Mouse (Mus musculus) C3H10T1/2 (cell line): ENCODE measurements around the gene Dph1. TPM values are rescaled to one million over a fixed set of nuclear protein-coding genes. Genes with fewer than 3 reads are reported as not detected.

Experiments used
- polyA plus RNA-seq, 2 experiments: library from polyadenylated mRNA; unstranded; fragments of >200 nt; fragmentation: generic; extraction: Trizol; gene quantifications; one replicate each; pipeline ENCODE4 v1.2.1; 2012; ENCODE audit warnings: missing spikeins in 2 of 2

Gene Dph1
- 10 to 100 TPM; 13.7 to 17.0 TPM for polyA plus RNA-seq

DNA sequence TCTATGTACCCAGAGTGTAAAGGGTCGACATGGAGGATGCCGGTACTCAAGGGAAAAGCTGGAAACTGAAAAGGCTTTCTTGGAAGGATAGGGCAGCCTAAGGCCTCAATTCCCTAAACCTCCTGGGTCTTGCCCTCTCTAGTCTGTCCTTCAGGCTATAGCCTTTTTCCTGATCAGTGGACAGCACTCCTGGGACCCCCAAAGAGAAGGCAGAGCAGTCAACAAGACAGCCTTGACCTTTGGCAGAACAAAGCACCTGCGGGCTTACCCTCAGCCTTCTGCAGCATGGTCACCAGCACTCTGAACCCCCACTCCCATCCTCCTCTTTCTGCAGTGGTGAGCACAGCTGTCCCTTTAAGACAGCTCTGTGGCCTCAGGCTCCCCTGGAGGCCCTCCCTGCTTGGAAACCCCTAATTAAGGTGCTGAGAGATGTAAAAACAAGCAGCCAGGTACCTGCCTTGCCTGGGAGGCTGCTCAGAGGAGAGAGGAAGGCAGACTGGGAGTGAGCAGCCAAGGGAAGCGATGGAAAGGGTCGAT is at the start of gene Dph1:
TSS of gene Dph1 (minus strand) at position 337 of the 537 bp plus-strand sequence.

DNA sequence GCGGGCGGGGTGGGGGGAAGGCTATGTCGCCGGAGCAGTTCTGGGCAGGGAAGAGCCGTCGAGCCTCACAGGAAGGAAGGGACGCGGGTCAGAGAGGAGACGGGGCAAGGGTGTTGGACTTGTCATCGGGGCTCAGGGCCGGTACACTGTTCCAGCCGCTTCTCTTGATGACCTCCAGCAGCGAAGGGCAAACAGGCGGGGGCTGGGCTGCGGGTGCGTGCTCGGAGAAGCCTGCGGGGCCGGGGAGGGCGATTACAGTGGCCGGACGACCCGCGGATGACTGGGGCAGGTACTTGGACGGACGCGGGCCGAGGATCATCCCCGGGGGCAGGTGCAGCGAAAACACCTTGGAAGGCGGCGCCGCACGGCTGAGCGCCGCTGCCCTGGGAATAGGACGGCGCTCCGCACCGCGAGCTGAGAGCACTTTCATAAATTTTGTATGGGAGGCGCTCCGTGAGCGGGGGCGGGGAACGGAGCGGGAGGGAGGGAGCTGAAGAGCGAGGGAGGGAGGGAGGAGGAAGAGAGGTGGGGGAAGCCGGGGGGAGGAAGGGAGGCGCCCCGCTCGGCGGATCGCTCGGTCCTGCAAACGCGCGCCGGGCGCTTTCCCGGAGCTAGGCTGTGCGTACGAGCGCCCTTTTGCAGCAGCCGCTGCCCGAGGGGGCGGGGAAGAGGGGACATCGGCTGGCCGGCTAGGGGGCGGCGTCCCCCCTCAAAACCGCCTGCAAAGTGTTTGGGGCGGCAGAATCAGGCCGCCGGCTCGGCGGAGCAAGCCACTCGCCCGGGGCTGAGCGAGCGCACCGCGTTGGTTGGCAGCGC is 2.4 kb upstream of the Dph1 start, which contains the start of gene Rtn4rl1:
TSS of gene Rtn4rl1 (plus strand) at position 528 of the 816 bp plus-strand sequence.

DNA sequence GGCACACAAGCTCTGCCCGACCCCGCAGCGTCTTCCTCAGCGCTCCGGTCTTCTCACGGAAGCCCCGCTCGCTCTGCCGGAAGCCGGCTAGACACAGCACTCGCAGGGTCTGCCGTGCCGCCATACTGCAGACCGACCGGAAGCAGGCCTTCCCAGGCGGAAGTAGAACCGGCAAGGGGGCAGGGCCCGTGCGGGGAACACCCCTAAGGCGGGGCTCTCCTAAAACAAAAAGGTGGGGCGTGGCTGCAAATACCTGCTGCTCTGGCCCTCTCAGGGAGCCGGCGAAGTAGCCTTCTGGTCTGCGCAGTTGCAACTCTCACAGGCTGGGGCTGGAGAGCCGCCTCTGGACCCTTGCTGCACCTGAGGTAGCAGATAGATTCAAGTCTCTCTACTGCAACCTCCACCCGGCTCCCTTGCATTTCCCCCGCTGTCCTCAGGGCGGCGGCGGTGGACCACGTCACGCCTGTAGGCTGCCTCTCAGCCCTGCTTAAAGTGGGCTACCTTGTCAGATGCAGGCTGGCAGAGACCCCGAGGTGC is 12.3 kb downstream of the Dph1 start, which contains the start of gene Ovca2:
TSS of gene Ovca2 (minus strand) at position 164 of the 537 bp plus-strand sequence.

DNA sequence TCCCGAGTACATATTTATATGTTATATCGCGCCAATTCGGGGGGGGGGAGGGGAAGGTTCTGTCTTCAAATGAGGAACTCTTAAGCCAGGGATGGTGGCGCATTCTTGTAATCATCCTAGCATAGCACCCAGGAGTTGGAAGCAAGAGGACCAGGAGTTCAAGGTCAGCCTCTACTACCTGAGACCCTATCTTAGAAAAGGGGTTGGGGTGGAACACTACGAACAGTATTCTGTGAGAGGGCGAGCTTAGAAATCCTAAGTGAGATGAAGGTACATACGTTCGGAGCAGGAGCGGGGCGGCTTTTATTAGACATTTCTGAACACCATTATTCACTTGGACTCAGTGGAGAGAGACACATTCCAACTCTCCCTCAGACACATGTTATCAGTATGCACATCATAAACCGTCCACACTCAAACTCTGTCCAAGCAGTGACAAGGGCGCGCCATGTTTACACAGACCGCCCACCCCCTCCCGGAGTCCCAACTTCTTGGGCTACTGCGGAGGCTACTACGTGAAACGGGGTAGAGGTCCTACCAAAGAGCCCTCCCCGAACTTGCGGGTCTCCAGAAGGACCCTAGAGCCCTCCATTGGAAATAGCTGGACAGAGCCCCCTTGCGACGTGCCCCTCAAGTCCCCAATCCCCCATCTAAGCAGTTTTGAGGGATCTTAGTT is 21.5 kb downstream of the Dph1 start, which contains the start of gene Hic1:
TSS of gene Hic1 (minus strand) at position 115 of the 676 bp plus-strand sequence.

Other genes with a start within 250 kb of the Dph1 start
- gene Hic1, start 21.7 kb downstream of the Dph1 start, polyA plus RNA-seq: 1 to 10 TPM in 1 of 2 experiments, under 1 TPM in 1; 0.02 to 1.7 TPM
- gene Ovca2, start 12.4 kb downstream of the Dph1 start, polyA plus RNA-seq: 10 to 100 TPM; 17.6 to 18.3 TPM
- gene Rtn4rl1, start 2.5 kb upstream of the Dph1 start, polyA plus RNA-seq: 1 to 10 TPM in 1 of 2 experiments, under 1 TPM in 1; 0.06 to 1.4 TPM
- 10 to 100 TPM; 57.2 to 61.7 TPM for gene Rpa1, start 157.1 kb upstream of the Dph1 start, polyA plus RNA-seq
- 1 to 10 TPM; 2.1 to 4.4 TPM for gene Smyd4, start 157.2 kb upstream of the Dph1 start, polyA plus RNA-seq
- gene Serpinf1, start 231.5 kb upstream of the Dph1 start, polyA plus RNA-seq: 1,000 to 10,000 TPM in 1 of 2 experiments, 100 to 1,000 TPM in 1; 701 to 1,671 TPM
- gene Serpinf2, start 248.3 kb upstream of the Dph1 start, polyA plus RNA-seq: under 1 TPM in 1 of 2 experiments, not detected in 1; 0.13 TPM